Mouse (Mus musculus) kidney, adult 2 months (tissue): Measurements from ENCODE around the gene Commd7.
"Not testable (repeated sequence)": the region's sequence is repeated elsewhere in the genome, so short reads cannot be mapped to it uniquely, and the experiment has no call there.

Experiments used
- CTCF ChIP-seq: fragments of 200-500 bp; conservative IDR thresholded peaks from 2 replicates; pipeline ENCODE4 v1.5.1; 2011; ENCODE audit warnings: low read depth, mild to moderate bottlenecking, control low read depth, low read length, moderate library complexity, mixed read lengths; ENCODE audit not compliant: insufficient read depth, insufficient read length
- POLR2A ChIP-seq: fragments of 200-500 bp; IDR thresholded peaks from one replicate; pipeline ENCODE4 v1.6.1; 2011; ENCODE audit warnings: low read depth, low read length, control low read depth

DNA sequence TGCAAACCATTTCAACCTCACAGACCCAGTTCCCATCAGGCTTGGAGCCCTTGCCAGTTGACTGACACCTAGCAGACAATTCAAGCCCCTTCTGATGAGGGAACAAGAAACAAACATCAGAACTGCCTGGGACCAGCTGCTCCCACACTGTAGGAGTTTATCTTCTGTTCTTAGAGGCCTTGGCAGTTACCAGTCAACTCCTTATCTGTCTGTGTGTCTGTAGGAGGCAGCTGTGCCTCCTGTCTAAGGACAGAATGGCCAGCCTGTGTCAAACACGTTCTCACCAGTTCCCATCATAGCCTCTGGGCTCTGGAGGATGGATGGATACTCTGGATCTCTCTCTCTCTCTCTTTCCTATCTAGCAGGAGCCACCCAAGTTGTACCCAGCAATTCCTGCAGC, 42.8 kb upstream of the Commd7 start:
- not testable (repeated sequence) for TF ChIP-seq POLR2A, CTCF
